Mouse (Mus musculus): Measurements from ENCODE around the gene Grik4.
A peak's percentile ranks its signal among the peaks of the same experiment; 100 is the strongest.

Gene Grik4

DNA sequence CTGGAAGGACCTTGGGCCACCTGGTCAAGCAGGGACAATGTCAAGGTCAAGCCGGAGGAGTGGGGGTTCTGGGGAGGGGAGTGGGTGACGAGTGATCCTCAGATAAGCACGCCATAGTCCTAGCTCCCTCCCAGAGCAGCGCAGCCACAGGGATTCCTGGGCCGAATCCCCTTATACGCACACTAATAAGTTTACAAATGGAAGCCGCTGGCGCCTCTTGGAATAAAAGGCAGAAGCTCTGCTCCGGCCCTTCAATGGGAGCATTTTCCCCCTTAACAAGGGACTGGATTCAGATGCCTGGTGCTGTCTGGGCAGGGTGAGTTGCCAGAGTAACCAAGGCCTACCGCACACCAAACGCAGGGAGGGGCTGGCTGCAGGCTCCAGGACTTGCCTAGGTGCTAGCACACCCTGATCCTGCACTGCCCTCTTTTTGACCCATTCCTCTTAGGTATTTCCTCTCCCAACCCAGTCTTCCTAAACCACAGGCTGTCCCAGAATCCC lies 46.2 kb downstream of the Grik4 start:
- peak; percentile 95 for DNase-seq (ENCODE audit: low read depth, low spot score)

DNA sequence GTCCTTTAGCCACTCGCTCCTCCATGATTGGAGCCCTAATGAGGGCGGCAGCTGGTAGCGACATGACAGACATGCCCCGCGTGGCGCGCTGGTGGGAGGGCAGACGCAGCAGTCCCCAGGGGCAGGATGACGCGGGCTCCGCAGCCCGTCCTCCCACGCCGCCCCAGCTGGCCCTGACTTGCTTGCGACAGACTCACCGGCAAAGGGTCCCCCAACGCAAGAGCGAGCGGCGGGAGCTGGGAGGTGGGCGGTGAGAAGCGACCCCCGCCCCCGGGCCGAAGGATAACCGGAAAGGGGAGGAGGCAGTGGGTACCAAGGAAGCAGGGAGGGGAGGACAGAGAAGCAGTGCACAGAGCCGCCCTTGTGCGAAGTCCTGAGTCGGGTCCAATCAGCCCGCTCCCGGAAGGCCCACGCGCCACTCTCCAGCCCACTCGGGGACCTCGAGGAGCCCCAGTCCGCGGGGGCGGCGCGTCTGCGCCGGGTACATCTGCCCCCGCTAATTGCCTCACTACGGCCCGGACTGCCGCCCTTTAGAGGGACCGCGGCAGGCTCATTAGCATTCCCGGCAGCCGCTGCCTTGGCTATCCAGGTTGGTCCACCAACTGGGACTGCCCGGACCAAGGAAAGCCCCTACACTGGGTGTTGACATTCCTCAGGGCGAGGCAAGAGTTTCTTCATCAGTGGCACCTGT lies 46.8 kb downstream of the Grik4 start:
- DNase-seq (ENCODE audit: low read depth, low spot score) = peak; percentile 12

DNA sequence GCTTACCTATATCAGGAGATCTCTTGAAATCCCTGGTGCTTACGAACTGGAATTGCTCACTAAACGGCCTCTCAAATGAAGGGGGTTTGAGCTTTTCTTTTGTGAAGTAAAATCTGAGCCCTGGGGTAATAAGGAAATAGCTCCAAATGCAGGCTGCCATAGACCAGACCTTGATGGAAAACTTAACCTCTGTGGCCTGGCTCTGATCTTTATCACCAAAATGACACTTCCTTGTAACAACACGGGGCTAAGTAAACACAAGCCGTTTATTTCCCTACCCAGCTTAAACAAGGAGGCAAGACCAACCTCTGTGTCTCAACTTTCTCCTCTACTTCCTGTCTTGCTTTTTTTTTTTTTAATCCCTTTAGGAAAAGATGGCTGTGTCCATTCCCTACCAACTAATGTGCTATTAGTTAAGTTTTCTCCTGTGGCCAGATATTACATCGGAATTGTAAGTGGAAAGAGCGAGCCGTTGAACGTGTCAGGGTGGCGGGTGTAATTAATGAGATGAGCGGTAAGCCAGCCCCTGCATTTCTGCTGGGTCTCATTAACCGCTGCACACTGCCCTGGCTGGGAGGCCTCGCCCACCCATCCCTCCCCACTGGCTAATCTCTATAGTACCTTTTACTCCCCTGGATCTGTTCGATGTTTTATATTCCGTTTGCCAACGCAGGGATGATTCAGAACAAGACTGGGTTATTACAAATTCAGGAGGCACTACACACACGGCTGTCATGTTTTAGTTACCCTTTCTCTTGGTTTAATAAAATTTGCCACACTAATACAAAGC lies 47.7 kb downstream of the Grik4 start:
- no peak for DNase-seq (ENCODE audit: low read depth, low spot score)

DNA sequence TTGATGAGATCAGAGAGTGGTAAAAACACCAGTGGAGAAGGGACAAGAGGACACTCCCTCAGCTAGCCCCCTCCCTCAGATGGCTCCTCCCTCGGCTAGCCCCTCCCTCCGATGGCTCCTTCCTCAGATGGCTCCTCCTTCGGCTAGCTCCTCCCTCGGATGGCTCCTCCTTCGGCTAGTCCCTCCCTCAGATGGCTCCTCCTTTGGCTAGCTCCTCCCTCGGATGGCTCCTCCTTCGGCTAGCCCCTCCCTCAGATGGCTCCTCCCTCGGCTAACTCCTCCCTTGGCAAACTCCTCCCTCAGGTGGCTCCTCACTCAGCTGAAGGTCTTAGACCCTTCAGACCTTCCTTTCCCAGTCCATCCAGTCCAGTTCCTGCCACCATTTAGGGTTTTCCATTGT lies 51.5 kb downstream of the Grik4 start:
- peak; percentile 78 for DNase-seq (ENCODE audit: low read depth, low spot score)

DNA sequence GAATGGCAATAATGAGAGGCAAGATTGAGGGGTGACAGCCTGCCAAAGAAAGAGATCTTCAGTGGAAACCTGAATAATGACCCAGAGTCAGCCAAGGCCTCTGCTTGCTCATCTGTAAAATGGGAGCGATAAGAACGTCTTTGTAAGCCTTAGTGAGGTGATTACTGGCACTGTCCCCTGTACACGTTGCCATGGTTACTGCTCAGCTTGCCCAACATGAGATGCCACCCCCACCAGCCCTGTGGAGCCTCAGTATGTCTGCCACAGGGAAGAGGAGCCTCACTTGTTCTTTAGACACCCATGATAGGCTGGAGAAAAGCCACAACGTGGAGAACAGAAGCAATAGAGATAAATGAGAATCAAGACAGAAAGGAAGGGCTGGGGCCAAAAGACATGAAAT lies 56.4 kb downstream of the Grik4 start:
- no peak for DNase-seq (ENCODE audit: low read depth, low spot score)

DNA sequence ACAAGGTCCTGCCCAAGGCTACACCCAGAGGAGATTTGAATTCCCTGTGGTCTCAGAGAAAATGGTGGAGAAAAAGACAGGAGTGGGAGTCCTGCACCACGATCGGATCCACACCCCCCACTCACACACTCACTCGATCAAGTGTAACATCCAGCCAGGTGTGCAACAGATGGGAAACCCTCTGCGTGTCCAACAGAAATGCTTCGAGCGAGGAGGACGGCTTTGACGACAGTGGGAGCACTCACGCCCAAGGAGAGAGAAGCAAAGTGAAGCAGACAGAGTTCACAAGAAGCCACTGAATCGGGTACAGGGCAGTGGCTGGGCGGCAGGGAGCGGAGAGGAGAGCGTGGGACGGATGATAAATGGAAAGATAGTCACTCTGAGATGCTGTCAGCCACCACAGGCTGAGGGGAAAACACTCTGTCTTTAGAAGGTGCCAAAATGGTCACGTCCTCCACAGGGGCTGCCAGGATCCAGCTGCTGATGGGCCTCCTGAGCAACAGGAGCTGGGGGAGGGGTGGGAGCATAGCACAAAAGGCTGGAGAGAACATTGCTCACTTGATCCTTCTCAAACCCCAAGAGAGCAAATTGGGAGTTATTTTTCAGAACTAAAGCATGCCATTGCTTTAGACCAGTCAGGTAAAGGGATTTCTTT lies 58.1 kb downstream of the Grik4 start:
- DNase-seq (ENCODE audit: low read depth, low spot score) = no peak

DNA sequence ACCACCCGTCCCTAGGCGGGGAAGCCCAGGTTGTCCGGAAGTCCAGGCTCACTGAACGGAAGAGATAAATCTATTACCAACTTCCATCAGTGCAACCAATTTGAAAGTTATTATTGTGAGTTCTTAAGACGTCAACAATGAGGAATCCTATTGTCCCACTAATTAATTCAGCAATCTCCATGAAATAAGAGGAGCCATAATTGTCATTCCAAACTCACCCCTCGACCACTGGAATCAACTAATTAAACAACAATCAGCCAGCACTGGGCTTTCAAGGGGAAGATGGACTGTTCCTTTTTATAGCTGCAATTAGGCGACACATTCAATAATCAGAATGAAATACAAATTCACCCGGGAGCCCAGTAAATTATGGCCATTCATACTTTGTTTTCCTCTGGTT lies 58.7 kb downstream of the Grik4 start:
- no peak for DNase-seq (ENCODE audit: low read depth, low spot score)

DNA sequence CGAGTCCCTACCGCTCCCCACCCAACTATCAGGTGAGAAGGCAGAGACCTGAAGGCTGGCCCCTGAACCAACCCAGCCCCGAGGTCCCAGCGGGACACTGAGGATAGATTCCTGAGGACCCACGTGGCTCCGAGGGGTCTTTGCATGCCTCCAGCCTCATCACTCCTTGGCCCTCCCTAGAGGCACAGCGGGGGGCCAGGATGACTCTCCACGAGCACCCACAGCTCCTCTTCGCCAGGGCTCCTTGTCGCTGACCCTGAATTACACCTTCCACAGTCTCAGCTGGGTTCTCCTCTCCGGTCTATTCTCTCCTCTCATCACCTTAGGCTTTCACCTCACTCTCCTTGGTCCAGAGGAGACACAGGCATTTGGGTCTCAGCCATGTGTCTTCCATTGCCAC lies 59.2 kb downstream of the Grik4 start:
- DNase-seq (ENCODE audit: low read depth, low spot score) = no peak

DNA sequence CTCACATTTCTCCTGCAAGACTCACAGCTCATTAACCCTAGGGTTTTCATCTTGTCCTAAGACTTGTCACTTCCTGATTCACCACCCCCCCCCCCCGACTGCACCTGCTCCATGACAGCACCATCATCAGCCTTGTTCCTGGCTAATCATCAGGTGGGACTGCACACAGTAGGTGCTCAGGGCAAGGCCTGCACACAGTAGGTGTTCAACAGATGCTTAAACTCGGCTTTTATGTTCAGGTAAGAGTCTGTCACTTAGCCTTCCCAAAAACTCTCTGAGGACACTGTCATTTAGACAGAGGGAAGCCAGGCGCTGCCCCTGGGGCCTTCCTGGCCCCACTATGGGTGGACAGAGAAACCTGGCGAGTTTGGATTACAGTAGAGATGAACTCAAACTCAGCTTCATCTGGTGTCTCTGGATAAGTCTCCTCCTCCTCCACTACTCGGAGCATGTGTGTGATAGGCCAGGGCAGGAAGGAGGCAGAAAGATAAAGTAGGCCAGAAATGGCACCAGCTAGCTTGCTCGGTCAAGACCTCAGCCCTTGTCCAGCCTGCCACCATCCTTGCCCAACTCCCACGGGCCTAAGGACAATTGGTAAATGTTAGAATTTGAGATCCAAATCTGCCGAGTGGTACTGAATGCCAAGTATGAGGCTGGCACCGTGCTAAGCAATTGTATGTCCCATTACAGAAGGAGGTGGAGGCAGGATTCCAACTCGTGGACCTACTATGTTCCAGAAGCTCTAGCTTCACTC lies 61.1 kb downstream of the Grik4 start:
- DNase-seq (ENCODE audit: low read depth, low spot score) = no peak

DNA sequence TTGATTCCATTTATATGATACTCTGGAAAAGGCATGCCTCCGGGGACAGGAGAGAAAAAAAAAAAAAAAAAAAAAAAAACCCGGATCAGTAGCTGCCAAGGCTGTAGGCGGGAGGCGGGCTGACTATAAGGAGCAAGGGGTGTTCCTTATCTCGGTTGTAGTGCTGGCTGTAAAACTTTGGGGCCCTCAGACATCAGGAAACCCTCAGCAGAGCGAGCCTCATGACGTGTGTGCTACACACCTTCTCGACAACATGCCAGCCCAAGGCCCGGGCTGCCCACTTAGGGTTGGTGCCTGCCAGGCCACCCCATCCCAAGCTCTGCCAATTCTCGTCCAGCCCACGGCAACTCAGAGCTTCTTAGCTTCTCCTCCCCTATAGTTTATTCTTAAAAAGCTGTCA lies 62.0 kb downstream of the Grik4 start:
- DNase-seq (ENCODE audit: low read depth, low spot score) = no peak

DNA sequence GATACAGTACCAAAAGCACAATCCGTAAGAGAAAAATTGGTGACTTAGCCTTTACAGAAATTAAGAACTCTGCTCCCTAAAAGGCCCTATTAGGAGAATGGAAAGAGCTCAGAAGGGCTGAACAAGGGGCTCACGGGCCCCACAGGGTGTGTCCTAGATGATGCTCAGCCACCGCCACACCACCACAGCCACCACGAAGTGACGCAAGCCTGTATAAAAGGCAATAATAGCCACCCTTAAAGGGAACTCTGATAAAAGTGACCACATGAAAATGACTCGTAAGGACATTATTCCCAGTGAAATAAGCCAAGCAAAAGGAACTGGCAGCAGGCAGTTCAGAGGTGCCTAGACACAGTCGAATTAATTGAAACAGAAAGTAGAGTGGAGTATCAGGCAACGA lies 63.3 kb downstream of the Grik4 start:
- no peak for DNase-seq (ENCODE audit: low read depth, low spot score)

DNA sequence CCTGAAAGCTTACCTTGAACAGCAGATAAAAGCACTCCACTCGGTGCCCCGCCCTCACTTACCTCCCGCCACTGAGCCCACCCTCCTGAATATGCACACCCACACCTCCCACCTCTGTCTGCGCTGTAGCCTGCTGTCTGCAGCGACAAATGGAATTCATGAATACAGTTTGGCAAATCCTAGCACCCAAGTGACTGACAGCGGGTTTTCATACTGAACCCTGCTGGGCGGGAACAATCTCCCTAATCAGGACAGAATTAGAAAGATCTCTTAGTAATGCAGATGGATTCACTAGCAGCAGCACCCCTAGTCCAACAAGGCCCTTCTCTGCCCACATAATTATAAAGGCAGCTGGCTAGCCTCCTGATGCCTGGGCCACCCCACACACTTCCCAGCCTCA lies 65.9 kb downstream of the Grik4 start:
- DNase-seq (ENCODE audit: low read depth, low spot score) = peak; percentile 83

DNA sequence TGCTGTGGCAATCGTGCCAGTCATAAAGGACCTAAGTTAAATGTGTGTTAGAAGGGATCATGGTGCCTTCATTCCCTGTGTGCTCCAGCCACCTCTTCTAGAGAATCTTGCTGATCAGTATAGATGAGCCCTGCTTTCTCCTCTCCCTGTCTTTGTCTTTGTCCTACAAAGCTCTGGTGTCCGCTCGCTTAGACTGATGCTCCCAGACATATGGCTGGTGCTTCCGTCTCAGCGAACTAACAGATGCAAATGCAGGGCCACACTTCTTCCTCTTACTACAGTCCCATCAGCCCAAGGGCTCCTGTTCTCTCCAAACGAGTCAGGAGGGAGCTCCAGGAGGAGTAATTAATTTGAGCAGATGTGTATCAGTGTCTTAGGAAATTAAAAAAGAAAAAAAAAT lies 71.4 kb downstream of the Grik4 start:
- no peak for DNase-seq (ENCODE audit: low read depth, low spot score)

DNA sequence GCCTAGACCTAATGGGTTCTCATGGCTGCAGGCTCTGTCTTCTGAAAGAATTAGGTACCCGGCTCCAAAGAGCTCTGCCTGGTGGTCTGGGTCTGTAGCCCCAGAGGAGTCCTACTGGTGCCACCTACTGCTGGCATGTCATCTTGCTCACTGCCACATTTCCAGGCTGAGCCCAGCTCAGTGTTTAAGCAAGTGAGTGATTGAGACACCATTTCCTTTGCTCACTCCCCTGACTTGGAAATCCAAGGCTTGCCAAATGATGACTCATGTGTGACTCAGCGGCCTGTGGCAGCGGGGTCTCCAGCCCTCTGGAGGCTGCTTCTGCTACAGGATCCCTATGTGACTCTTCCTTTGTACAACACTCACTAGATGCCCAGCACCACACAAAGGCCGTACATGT lies 72.6 kb downstream of the Grik4 start:
- no peak for DNase-seq (ENCODE audit: low read depth, low spot score)

DNA sequence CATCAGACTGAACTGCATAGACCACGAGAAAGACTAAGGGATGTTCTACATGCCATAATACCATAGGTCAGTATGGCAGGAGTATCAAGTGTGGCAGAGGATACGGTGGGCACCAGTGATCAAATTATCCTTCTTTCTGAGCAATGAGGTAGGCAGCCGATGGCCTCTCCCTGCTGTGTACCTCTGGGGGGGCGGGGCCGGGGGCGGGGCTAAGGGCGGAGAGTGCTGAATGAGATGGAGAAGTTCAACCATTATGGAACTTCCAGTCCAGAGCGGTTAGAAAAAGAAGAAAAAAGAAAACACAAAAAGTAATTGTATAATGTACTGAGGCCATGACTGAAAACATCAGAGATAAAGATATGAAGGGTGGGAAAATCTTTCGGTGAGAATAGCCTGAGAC lies 74.0 kb downstream of the Grik4 start:
- no peak for DNase-seq (ENCODE audit: low read depth, low spot score)

DNA sequence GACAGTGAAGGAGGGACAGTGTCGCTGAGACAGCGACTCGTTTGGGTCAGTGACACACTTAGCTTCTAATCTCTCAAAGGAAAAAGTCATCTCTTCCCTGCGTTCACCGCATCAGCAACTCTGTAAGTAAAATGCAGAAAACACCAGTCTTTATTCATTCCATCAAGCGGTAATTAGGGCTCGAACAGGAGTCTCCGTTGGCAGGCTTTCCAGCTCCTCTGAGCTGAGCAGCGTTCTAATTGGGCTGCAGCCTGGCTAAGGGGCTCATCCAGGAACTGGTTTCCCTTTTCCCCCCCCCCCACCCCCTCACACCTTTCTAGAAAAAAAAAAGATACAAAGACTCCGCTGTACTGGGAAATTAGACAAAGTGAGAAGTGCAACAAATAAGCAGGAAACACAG lies 75.8 kb downstream of the Grik4 start:
- DNase-seq (ENCODE audit: low read depth, low spot score) = no peak

DNA sequence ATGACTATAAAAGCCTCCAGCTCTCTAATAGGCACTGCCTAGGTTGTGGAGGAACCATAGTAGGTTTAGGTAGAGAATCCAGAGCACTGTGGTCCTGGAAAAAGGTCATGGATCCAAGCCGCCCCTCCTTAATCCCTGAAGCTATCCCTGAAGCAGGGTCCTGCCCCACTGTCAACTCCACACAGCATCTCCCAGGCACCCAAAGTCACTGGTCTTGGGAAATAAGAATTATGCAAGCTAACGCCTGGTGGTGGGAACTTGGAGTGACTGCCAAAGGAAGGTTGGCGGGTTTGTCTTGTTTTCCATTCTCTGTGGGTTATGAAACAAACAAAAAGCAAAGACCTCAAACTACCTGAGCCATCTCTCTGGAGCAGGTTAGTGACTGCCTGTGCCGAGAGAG lies 77.6 kb downstream of the Grik4 start:
- DNase-seq (ENCODE audit: low read depth, low spot score) = no peak

DNA sequence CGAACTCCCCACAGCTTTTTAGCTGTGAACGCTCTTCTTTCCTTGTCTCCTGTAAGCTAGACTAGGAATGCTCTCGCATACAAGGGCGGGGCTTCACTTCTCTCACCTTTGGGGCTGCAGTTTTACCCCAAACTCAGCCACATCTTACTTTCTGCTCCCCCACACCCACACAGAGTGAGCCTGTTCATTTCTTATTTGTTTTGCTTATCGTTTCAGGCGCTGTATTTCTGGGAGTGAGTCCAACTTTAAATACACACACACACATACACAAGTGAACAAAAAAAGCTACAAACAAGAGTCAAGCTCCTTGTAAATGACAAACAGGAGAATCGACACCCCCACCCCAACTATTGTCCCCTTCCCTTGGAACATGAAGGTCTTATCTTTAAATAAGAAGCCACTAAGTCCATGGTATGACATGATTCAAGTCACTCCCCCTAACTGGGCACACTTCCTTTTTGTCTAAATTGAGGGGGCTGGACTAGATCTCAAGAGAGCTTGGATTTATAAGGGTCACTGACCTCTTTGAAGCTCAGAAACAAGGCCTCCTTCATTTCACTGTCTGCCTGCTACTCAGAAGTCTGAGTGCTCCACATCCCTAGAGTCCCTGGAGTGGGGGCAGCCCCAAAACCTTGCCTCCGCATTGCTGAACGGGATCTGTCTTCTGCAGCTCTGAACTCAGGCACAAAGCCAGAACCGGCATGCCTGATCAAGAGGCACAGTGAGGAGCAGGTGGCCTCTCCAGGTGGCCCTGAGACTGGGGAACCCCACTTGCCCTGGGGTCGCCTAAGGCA lies 79.1 kb downstream of the Grik4 start:
- no peak for DNase-seq (ENCODE audit: low read depth, low spot score)

DNA sequence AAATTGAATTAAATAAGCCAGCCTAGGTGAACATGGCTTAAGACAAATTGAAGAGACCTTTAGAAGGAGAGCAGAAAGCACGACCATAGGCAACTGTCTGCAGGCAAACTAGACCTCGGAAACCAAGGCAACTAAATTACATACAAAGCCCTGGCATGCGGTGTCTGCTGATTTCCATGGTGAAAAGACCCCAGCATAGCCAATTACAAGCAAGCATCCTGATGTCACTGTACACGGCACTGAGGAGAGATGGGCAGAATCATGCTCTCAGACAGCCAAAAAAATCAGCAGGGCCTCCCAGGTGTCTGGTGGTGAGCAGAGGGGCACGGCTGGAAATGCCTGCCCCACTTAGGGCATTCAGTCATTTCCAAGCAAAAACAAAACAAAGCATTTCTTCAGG lies 80.9 kb downstream of the Grik4 start:
- DNase-seq (ENCODE audit: low read depth, low spot score) = no peak

DNA sequence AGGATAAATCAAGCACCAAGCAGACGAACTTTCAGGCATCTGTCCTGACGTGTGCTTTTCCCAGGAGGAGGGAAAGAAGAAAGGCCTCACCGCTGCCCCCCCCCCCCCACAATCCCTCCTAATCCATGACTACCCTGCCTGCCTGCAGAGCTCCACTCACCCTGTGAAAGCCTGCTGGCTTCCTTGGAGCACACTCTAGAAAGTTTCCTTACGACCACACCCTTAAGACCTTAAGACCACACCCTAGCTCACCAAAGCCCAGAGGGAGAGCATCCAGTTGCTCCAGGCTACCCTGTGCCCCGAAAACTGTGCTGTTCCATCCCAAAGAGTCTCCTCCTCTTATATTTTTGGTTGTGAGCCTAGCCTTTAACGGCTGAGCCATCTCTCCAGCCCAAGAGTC lies 82.6 kb downstream of the Grik4 start:
- peak; percentile 56 for DNase-seq (ENCODE audit: low read depth, low spot score)

DNA sequence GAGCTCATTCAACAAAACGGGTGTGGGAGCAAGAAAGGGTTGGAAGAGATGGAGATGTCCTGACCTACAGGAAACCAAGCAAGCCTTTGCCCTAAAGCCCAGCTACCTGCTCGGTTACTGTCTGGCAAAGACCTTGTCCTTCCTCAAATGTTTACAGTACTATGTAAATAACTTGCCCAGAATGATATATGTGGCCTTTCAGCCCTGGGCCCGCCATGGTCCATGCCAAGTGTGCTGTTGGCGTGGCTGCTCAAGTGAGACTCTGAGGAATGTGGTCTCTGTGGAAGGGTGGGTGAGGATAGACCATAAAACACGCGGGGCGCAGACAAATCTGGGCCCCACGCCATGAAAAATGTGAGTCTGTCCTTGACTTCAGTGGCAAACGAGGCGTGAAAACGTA lies 83.1 kb downstream of the Grik4 start:
- DNase-seq (ENCODE audit: low read depth, low spot score) = no peak

Data from ES-CJ7 (cell line).